Mouse (Mus musculus): ENCODE measurements around the gene Tmem260.

Gene Tmem260

DNA sequence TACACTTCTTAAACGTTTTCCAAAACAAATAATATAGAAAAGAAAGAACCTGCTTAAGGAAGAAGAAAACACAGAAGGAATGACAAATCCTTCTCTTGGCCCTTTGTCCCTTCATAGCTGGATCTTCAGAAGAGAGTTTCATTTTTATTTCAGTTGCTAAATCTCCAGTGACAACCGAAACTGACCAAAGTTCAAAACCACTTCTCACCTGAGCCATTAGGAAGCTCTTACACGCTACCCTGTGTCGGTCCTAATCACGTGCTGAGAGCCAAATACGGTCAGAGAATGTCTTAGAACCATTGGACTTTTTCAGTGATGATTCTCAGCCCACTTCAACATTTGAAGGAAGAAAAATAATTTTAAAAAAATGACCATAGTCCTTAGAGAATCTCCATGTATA is 36.8 kb downstream of the Tmem260 start:
- no peak for DNase-seq

DNA sequence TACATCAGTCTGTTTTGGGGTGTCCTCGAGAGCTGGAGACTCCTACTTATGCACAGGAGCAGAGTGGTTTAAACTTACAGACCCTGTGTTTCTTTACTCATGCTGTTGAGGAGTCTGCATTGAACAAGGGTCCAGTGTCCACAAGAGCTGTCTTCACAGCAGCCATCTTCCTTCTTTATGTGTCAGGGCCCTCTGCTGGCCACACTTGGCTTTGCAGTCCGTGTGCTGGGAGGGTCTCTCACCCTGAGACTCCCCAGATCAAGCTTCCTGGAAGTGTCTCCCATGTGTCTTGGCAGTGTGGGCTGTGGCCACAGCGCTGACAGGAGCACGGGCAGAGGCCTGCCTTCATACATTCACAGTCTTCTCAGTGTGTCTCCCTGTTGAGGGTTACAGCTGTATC is 48.0 kb downstream of the Tmem260 start:
- DNase-seq, result peak in 1 of 2 experiments; percentile 42

DNA sequence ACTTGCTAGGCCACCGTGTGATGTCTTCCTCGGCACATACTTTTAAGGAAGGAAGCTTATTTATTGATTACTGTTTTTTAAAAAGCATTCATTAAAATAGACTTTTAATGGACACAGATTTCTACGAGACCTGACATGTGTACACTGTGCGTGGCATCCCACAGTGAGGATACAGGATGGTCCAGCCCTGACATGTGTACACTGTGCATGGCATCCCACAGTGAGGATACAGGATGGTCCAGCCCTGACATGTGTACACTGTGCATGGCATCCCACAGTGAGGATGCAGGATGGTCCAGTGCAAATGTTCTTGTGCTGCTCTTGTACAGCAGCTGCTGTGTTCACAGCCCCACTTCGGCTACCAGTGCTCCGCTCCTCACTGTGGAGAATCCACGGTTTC is 56.6 kb downstream of the Tmem260 start:
- no peak for DNase-seq

DNA sequence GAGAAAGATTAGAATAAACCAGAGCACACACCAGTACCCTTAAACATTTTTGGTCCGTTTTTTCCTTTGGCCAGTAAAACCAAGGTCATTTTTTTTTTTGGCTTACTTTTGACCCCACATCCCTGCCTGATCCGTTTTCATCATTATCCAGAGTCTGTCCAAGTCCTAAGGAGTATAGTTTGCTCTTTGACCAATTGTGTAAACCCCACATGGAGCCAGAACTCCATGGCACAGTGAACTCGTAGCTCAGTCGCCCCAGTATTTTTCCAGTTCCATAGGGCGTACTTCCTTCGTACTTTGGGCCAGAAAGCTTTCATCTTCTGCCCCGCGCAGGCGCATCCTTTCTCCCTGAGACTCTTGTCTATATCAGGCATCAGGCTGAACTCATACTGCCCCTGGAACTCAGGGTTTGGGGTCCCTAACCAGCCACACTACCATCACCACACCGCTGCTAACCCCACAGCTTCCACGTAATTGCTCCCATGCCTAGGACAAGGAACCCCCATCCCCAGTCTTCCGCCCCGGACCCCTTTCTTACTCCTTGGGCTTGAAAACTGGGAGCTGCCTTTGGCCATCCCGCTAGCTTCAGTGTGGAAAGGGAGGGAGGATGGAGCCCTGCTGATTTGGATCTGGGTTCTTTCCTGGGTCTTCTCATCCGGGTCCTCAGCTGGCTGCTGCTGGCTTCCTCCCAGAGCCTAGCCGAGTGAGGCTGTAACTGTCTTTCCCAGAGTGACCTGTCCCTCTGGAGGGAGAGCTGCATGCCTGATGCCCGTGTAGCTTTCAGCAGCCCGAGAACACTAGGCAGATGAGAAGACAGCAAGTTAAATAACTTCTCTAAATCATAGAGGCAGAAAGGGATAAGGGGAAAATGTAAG is 58.0 kb downstream of the Tmem260 start:
- no peak for DNase-seq

DNA sequence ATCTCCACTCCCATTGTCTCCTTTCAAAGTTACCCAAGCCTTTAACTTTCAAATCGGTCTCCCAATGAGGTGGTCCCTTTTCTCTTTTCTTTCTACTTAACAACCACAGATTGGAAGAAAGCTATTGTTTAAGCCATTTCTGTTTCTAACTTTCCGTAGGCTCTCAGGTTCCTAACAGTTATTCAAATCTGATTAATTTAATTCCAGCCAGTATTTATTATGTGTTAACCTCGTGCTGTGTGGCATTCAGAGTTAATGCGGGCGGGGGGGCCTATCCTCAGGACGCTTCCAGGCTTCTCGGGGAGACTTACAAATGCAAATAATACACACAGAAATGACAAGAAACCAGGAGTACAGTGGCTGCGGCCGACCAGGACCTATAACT is 58.6 kb downstream of the Tmem260 start:
- no peak for DNase-seq

DNA sequence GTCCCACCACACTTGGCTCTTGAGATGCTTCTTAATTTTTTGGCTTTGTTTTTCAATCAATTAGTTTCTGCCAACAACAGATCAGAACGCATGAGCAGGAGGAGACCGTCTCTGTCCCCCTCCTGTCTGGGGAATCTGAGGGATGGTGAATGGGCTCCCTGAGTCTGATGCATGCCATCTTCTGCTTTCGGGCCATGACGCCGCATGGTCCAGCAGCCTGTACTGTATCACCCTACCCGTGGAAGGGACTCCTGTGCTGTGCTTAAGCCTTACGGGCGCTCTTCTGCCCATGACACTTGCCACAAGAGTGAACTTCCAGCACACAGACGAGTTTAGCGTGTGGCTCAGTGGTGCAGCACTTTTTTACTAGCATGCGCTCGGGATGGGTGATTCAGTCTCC is 59.7 kb downstream of the Tmem260 start:
- no peak for DNase-seq

DNA sequence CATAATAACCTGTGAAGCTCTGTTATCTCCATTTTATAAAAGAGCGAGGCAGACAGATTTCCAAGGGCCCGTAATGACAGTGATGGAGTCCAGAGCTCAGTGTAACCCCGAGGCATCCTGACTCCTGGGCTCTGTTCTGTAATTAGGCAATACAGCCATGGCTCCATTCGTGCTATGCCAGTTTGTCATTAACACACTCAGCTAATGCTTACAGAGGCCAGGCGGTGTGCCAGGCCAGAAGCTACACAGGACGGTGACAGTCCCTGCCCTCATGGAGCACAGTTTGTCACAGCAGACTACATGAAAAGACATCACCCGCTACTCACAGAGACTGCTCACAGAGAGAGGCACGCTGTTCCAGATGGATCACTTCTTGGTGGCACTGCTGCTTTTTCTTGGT is 61.5 kb downstream of the Tmem260 start:
- DNase-seq, result no peak

DNA sequence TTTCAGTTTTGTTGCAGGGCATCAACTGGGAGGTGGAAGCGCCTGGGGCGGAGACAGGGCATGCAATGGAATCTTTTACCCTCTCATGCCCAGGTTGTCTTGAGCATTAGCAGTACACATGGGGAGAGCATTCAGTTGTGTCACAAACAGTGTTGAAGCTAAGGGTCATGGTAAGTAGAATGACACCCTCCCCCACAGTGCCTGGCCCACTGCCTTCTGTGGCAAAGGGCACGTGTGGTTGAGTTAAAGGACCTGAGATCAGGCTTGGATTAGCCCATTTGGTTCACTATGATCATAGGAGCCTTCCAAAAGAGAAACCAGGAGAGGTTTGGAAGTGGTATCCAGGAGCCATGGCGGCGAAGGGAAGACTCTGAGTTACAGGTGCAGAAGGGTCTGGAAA is 63.2 kb downstream of the Tmem260 start:
- DNase-seq, result no peak

DNA sequence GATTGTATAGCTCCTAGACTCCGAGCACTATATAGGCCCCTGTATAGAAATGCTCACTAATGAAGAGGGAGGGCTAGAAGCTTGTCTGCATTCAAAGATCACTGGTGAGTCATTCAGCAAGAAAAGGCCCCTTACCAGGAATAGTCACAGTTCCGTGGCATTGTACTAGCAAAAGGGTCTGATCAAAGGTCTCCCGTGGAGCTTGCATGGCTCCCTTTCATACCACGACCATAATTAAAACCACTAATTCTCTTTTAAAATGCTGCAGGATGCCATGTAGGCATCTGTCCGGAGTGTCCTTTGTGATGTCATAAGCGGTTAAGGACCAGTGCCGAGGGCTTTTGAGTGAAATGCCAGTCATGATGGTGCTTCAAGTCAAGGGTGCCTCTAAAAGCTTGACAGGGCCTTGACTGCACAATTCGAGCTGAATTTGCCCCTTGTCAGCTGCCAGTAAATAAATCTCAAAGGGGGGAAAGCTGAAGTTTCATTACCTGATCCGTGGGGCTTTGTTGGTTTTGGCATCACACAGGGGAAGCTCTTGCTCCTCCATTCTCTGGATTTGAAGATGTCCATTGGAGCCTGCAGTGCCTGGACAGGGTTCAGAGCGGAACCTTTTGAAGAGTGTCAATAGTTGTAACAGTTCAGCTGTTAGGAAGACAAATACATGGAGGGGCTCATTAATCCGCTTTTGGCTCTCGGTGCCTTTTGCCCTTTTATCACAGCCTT is 67.3 kb downstream of the Tmem260 start:
- no peak for DNase-seq

DNA sequence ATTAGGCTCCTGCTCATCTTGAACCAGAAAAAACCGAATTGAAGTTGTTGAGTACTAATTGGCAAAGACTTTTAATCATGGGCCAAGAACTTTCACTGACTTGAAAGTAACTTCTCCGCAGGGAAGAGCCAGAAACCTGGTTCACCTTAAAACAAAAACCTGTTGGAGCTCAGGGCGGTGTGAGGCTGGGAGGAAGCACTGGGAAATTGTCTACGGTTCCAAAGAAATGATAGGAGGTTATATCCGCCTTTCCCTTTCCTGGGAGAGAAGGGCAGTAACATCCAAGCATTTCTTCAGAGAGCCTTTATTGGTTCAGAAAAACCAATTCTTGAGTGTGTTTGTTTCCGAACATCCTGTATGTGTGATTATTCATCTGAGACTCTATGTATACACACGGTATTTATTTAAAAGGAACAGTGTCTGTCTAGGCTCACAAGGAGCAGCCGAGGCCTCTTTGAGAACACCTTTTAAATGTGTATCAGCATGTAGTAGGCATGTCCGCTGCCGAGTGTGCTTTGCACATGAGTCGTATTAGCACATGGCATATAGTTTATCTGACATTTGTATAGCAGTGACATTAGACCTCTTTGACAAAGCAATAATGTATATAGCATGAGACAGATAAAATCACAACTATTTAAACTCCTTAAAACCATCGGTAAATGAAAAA is 68.0 kb downstream of the Tmem260 start:
- DNase-seq, result no peak

DNA sequence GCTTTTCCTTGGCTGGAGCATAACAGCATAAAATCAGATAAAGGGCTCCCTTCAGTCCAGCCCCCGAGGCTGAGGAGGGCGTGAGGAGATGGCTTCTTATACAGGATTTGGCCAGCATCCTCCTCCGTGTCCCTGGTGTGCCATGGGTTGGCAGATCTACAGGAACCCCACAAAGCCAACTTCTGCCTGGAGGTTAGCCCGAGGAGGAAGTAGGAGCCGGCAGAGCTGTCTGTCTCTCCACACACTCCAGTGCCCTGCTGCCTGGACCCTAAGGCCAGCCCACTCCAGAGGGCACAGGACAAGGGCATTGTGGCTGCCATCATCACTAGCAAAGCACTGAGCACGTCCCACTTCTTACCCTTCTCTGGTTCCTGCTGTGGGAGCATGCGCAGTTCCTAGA is 68.7 kb downstream of the Tmem260 start:
- DNase-seq, result no peak

DNA sequence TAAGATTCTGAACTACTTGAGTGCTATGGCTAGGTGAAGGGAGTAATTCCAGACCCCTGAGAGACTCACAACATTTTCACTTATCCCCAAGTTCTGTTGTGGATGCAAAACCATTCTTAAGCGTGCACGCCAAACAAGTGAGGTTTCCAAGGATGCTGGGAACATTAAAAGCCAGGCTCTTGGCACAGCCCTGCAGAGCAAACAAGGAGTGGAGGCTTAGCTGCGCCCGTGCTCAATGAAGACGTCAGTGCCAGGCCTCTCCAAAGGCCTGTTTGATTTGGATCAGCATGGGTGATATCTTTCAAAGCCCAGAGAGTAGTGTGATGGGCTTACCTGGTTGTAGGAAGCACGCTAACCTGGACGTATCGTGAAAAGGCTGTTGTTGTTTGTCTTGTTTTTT is 69.6 kb downstream of the Tmem260 start:
- no peak for DNase-seq

DNA sequence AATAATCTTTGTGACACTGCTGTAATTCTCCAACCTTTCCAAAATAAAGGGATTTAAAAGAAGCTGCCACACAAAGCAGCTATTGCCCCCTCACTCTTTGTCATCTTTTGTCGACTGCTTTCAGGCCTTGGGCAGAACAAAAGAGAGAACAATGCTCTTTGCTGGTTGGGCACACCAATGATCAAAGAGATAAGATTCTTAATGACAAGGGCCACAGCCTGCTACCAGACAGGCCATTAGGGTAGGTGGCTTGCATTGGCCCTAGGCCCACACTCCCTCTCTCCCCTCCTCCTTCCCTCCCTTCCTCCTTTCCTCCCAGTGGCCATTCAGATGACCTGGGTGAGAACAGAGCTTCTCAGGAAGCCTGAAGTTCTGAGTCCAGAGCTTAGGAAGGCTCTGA is 77.4 kb downstream of the Tmem260 start:
- DNase-seq, result no peak

DNA sequence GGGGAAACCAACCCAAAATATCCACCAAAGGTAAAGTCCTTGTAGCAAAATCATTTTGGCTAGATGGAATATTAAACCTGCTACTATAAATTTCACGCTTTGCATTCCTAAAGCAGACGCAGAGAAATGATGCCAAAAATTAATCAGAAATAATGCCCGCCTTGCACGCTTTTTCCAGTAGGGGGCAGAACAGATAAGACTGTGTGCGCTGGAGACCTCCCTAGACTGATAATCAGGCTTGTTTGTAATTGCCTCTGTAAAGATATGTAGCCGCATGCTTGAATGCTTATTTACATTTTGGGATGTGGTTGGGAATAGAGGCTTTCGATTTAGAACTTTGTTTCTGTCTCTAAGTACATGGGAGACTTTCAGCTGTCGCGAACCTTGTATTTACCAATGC is 78.2 kb downstream of the Tmem260 start:
- DNase-seq, result no peak

DNA sequence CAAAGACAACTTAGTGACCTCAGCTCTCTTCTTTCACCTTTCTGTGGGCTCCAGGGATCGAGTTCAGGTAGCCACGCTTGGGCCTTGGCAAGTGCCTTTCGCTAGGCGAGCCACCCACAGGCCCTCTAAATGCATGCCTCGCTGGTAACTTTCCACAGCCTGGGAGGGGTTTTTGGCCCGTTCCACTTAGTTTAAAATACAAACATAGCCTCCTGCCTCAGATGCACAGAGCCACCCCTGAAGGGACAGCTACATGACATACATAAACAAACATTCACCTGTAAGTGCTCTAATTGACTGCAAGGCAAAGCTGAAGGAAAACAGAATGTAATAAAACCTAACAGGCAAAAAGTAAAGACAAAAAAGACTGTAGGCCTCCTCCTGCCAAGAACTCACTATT is 79.1 kb downstream of the Tmem260 start:
- DNase-seq, result no peak

DNA sequence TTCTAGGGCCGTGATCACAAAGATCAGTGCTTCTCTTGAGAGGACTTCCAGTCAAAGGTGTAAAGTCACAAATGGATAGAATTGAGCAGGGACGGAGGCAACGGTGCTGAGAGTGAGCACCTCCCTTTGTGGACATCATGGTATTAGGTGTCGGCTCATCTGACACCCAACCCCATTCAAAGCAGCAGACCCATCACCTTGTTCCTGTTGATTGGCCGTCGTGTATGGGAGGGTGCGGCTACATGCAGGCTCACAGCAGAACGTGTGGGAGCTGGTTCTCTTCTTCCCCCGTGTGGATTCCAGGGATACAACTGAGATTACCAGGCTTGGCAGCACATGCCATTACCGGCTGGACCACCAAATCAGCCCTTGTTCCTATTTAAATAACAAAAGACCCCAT is 84.7 kb downstream of the Tmem260 start:
- no peak for DNase-seq

DNA sequence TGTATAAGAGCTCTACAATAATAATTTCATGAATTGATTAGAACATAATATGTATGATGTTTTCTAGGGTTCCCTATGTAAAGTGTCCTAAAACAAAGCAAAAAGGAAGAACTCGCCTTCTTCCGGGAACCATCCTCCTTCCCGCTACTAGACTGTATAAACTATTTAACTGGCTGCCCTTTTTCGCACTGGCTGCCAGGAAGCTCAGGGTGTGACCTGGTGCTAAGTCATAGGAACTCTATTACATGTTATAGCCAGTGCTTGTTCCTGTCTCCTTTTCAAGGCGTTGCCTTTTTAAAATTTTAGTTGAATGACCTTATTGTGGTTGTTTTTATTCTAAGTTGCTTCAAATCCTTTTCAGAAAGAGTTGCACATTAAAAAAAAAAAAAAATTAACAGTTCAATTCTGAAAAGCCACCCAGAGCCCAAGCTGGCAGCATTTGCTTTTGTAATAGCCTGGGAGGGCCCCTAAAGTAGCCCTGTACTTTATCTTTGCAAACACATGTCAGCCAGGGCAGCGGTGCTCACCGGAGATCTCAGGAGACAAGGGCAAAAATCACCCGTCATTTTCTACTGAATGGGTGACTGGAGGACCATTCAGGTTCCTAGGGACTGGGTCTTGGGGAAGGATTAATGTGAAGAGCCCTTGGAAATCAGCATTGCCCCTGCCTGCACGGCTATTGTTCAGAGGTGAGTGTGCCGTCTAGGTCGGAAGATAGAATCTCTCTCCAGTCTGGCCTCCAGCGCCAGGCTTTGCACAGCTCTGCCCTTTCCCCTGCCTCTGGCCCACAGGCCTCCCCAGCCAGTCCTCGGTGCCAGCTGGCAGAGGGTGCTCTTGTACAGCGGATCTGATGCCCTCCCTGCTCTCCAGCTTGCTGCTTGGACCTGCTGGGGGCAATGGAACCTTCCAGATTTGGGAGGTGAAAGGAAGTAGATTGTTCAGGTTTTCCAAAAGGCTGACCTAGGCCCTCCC is 92.2 kb downstream of the Tmem260 start:
- DNase-seq, result no peak

DNA sequence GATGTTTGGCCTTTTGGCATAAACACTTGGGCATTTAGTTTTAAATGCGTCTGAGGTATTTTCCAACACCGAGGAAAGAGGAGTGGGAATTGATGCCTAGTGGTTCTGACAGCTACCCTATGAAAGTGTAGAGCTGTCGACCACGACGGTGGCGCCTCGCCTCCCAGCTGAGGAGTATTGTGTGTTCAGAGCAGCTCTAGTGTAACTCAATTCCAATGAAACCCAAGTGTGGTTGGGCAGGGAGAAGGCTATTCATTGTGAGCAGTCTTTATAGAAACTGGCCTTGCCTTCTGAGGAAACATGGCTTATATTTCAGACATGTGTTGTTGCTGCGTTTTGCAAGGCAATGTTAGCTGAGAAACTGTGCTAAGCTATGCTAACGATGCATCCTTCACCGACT is 99.2 kb downstream of the Tmem260 start:
- no peak for DNase-seq

DNA sequence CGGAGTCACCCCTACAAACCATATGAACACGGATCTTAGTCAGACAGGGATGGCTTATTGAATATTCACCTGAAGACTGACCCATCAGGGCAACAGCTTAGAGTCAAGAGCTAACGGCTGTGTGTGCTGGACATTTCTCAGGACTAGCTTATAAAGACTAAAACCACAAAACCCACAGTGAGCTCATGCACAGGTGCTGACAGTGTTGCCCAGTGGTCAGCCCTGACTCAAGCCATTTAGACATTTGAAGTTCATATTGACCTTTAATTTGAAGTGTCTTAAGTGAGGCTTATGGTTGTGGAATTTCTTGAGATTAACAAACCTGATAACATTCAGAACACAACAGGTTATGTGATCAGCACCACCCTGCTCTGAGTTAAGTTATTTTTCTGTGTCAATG is 100.1 kb downstream of the Tmem260 start:
- no peak for DNase-seq

DNA sequence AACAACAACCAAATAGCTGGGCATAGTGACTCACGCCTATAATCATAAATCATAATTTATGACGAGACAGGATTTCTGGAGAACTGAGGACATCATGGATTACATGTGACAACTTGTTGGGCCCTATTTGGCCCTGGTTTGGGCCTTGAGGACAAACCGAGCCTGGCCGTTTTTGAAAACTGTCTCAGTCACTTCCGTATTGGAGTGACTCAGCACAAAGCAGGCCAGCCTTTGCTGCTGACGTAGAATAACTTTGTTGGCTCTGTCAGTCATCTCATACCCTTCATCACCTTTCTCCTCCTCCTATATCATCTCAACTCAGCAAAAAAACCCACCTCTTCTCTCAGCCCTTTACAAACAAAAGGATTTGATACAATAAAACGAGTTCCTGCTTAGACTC is 103.8 kb downstream of the Tmem260 start:
- DNase-seq, result no peak

DNA sequence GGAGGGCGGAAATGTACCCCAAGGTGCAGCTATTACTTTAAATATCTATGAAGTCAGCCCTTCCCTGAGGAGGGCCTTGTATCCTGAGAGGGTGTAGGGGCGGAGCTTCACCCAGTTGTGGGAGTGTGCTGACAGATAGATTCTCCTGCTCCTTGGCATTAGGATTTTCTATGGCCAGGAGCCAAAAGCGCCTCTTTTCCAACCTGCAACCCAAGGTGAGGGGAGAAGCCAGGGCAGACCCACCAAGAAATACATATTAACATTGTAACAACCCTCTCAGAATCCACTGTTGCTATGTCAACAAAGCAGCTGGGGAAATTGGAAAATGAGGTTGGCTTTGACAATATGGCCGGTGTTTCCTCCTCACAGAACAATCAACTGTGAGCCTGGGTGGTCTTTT is 107.3 kb downstream of the Tmem260 start:
- no peak for DNase-seq

DNA sequence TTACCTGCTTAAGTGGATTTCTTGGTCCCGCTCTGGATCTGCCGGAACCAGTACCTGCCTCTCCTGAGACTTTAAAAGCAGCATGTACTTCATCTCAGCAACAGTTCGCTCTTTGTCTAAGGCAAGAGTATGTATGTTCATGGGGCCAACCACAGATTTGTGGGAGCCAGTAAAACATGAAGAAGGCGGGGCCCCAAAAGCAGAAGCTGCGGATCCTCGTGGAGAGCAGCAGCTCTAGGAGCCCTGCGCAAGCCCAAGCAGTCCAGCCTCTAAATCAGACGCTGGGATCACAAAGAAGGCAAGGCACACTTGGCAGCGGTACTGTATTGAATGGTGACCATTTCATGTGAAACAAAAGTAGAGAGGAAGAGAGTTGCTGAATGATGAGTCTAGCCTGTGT is 107.8 kb downstream of the Tmem260 start:
- DNase-seq, result no peak

DNA sequence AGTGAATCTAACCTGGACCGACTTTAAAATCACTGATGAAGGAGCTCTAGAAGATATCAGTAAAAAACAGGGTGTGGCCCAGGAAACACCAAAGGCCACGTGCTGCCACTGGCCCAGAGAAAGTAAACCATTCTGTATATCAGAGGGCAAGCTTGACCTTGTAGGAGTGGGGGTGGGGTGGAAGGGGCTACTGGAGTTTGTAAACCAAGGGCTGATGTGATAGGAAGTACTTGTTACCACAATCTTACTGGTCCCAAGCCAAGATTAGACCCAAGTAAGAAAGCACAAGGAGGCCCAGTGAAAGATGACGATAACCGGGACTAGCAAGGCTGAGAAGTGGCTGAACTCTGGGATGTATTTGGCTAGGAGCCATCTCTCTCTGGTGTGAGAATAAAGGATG is 113.1 kb downstream of the Tmem260 start:
- DNase-seq, result no peak

All from spleen, adult 18-20 months (tissue).